Mouse (Mus musculus): ENCODE data around the gene Tomm7. TPM values are rescaled to one million over a fixed set of nuclear protein-coding genes. Genes with fewer than 3 reads are reported as not detected.
A peak's percentile ranks its signal among the peaks of the same experiment; 100 is the strongest.
"Not testable (repeated sequence)": the region's sequence is repeated elsewhere in the genome, so short reads cannot be mapped to it uniquely, and the experiment has no call there.

Gene Tomm7
- polyA plus RNA-seq, 1 experiment, result 61.4 TPM

GRCm38 (mm10) chr5:23858643-23859042, 14.7 kb upstream of the Tomm7 start:
- H3K27ac ChIP-seq (ENCODE audit: control insufficient read depth, insufficient read depth, low read depth, low read length, poor library complexity), result no peak overlapping the region
- no peak overlapping the region for H3K4me3 ChIP-seq (replicated peaks; ENCODE audit: control insufficient read depth, low read depth, low read length)
- no peaks in the 10 kb centered on the region for H3K4me1 ChIP-seq (ENCODE audit: control insufficient read depth, insufficient read depth, low read length)
- TF ChIP-seq CTCF (IDR thresholded peaks at IDR 0.05; ENCODE audit: control insufficient read depth, insufficient read depth, low read length) (peak; percentile 36; the same call in 1 of the 2 replicates), POLR2A (IDR thresholded peaks at IDR 0.05; ENCODE audit: borderline replicate concordance, control insufficient read depth, low read depth, low read length) (no peak)
- WGBS, result 81% methylated on average over 7 of the region's 7 CpGs

DNA sequence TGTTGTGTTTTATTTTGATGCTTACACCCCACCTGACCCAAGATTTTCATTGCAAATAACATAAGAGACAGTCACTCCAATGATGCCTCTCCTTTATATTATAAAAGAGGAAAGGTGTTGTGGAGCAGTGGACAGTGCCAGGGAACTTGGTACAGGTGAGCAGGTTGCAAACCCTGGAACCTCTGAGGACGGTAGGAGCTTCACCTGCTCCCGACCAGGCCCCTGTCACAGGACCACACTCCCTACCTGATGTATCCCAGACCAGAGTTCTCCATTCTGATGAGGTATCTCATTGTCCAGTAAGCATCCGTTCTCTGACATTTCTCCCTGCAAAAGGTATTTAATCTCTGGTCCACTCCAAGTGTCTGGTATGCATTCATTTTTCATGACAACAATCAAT, 14.0 kb upstream of the Tomm7 start:
- H3K27ac ChIP-seq (ENCODE audit: control insufficient read depth, insufficient read depth, low read depth, low read length, poor library complexity), result no peak overlapping the region
- 80% methylated on average over 3 of the region's 3 CpGs for WGBS
- H3K4me3 ChIP-seq (replicated peaks; ENCODE audit: control insufficient read depth, low read depth, low read length), result no peak overlapping the region
- H3K4me1 ChIP-seq (ENCODE audit: control insufficient read depth, insufficient read depth, low read length), result no peaks in the 10 kb centered on the region
- TF ChIP-seq CTCF (IDR thresholded peaks at IDR 0.05; ENCODE audit: control insufficient read depth, insufficient read depth, low read length) (no peak), POLR2A (IDR thresholded peaks at IDR 0.05; ENCODE audit: borderline replicate concordance, control insufficient read depth, low read depth, low read length) (no peak)

GRCm38 (mm10) chr5:23857189-23857588, 13.2 kb upstream of the Tomm7 start:
- TF ChIP-seq CTCF (IDR thresholded peaks at IDR 0.05; ENCODE audit: control insufficient read depth, insufficient read depth, low read length), result no peak
- no peak for TF ChIP-seq POLR2A (IDR thresholded peaks at IDR 0.05; ENCODE audit: borderline replicate concordance, control insufficient read depth, low read depth, low read length)
- Histone ChIP-seq H3K27ac (ENCODE audit: control insufficient read depth, insufficient read depth, low read depth, low read length, poor library complexity) (no peak overlapping the region), H3K4me1 (ENCODE audit: control insufficient read depth, insufficient read depth, low read length) (no peaks in the 10 kb centered on the region), H3K4me3 (replicated peaks; ENCODE audit: control insufficient read depth, low read depth, low read length) (no peak overlapping the region)

GRCm38 (mm10) chr5:23856164-23856563, 12.2 kb upstream of the Tomm7 start:
- no peaks in the 10 kb centered on the region for H3K4me1 ChIP-seq (ENCODE audit: control insufficient read depth, insufficient read depth, low read length)
- no peak for TF ChIP-seq CTCF (IDR thresholded peaks at IDR 0.05; ENCODE audit: control insufficient read depth, insufficient read depth, low read length)
- no peak for TF ChIP-seq POLR2A (IDR thresholded peaks at IDR 0.05; ENCODE audit: borderline replicate concordance, control insufficient read depth, low read depth, low read length)
- H3K4me3 ChIP-seq (replicated peaks; ENCODE audit: control insufficient read depth, low read depth, low read length), result no peak overlapping the region
- WGBS, result 91% methylated on average over 1 of the region's 1 CpGs
- H3K27ac ChIP-seq (ENCODE audit: control insufficient read depth, insufficient read depth, low read depth, low read length, poor library complexity), result no peak overlapping the region

DNA sequence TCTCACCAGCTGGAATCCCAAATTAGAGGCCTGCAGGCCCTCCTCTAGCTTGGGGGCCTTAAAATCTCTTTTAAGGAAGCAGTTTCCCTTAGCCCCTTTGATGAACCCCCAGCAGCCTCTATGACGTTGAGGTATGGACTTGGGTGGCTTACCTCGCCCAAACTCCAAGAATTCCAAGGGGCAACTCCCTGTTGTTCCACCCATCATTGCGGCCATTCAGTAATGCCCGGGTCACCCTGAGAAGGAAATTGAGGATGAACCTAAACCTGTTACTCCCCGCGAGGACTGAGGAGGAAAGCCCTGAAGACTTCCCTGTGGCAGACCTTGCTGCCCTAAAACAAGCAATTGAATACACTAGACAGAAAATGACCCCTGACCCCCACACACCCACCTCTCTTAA, 11.5 kb upstream of the Tomm7 start:
- WGBS, result 82% methylated on average over 6 of the region's 6 CpGs
- Histone ChIP-seq H3K27ac (ENCODE audit: control insufficient read depth, insufficient read depth, low read depth, low read length, poor library complexity) (no peak overlapping the region), H3K4me3 (replicated peaks; ENCODE audit: control insufficient read depth, low read depth, low read length) (no peak overlapping the region), H3K4me1 (ENCODE audit: control insufficient read depth, insufficient read depth, low read length) (no peaks in the 10 kb centered on the region)
- TF ChIP-seq POLR2A (IDR thresholded peaks at IDR 0.05; ENCODE audit: borderline replicate concordance, control insufficient read depth, low read depth, low read length) (no peak), CTCF (IDR thresholded peaks at IDR 0.05; ENCODE audit: control insufficient read depth, insufficient read depth, low read length) (no peak)

DNA sequence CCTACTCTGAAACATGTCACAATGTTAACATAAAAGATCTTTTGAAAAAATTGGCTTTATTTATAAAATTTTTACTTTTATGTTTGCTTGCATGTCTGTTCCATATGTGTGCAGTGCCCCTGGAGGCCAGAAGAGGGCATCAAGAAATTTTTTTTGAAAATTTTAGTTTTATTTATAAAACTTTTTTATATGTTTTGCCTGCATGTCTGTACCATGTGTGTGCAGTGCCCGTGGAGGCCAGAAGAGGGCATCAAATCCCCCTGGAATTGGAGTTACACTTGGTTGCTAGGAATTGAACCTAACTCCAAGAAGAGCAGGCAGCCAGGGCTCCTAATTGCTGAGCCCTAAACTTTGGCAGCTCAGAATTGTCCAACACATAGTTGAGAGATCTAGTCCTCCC, 9.0 kb upstream of the Tomm7 start:
- H3K4me3 ChIP-seq (replicated peaks; ENCODE audit: control insufficient read depth, low read depth, low read length); H3K4me1 ChIP-seq (ENCODE audit: control insufficient read depth, insufficient read depth, low read length); H3K27ac ChIP-seq (ENCODE audit: control insufficient read depth, insufficient read depth, low read depth, low read length, poor library complexity): not testable (repeated sequence)
- 64% methylated on average over 1 of the region's 1 CpGs for WGBS

DNA sequence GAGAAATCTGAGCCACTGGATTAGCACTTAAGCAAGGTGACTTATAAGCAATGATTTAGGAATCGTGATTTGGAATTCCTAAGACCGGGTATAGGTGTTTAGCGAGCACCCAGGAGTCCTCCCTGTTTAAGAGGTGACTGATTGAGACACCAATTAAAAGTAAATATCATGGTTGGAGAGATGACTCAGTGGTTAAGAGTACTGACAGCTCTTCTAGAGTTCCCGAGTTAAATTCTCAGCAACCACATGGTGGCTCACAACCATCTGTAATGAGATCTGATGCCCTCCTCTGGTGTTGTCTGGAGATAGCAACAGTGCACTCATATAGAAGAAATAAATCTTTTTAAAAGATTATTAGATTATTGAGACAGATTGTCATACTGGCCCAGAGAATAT, 7.2 kb upstream of the Tomm7 start:
- H3K4me1 ChIP-seq (ENCODE audit: control insufficient read depth, insufficient read depth, low read length); H3K27ac ChIP-seq (ENCODE audit: control insufficient read depth, insufficient read depth, low read depth, low read length, poor library complexity): not testable (repeated sequence)
- WGBS, result 6% methylated on average over 4 of the region's 4 CpGs
- H3K4me3 ChIP-seq (replicated peaks; ENCODE audit: control insufficient read depth, low read depth, low read length), result peak overlapping the region; percentile 81

DNA sequence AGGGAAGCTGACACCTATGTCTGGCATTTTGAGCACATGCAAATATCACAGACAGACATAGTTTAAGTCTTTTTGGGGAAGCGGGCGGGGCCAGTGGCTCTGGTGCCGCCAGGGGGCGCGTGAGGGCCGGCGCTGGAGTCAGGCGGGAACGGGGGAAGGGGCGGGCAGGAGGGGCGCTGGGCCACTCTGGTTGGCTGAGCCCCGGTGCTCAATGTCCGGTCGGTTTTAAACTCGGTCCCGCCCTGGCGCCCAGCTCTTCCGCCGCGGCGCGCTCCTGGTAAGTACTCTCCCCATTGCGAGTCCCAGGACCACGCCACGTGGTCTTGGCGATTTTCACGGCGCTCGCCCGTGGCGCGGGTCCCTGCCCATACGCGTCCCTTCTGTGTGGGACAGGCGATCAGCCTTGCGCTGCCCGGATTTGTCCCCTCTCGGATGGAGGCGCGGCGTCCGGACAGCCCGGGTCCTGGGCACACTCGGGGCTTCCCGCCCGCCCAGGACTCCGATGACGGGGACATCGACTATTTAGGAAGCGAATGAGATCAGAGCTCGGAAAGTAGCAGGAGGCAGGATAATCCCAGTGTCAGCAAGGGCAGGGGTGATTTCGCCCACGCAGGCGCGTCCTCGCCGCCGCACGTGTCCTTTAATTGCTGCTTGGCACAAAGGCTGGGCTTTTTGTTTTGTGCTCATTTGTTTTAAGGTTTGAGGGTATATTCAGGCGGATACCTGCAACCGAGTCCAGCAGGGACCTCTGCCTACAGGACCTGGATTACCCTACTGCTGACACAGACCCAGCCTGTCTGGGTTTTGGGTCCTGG, 6.6 kb upstream of the Tomm7 start:
- TF ChIP-seq POLR2A (IDR thresholded peaks at IDR 0.05; ENCODE audit: borderline replicate concordance, control insufficient read depth, low read depth, low read length) (peak; percentile 83; the same call in 1 of the 2 replicates), CTCF (IDR thresholded peaks at IDR 0.05; ENCODE audit: control insufficient read depth, insufficient read depth, low read length) (peak; percentile 64)
- WGBS, result under 1% methylated on average over 61 of the region's 61 CpGs
- peak overlapping the region; percentile 56 for H3K27ac ChIP-seq (ENCODE audit: control insufficient read depth, insufficient read depth, low read depth, low read length, poor library complexity)
- H3K4me1 ChIP-seq (ENCODE audit: control insufficient read depth, insufficient read depth, low read length), result no peaks in the 10 kb centered on the region
- peak overlapping the region; percentile 81 for H3K4me3 ChIP-seq (replicated peaks; ENCODE audit: control insufficient read depth, low read depth, low read length)

GRCm38 (mm10) chr5:23845141-23845540, 1.2 kb upstream of the Tomm7 start:
- Histone ChIP-seq H3K4me1 (ENCODE audit: control insufficient read depth, insufficient read depth, low read length) (no peaks in the 10 kb centered on the region; the same call in 1 of the 2 replicates), H3K4me3 (replicated peaks; ENCODE audit: control insufficient read depth, low read depth, low read length) (no peak overlapping the region), H3K27ac (ENCODE audit: control insufficient read depth, insufficient read depth, low read depth, low read length, poor library complexity) (no peak overlapping the region)
- 84% methylated on average over 3 of the region's 3 CpGs for WGBS
- TF ChIP-seq POLR2A (IDR thresholded peaks at IDR 0.05; ENCODE audit: borderline replicate concordance, control insufficient read depth, low read depth, low read length) (no peak), CTCF (IDR thresholded peaks at IDR 0.05; ENCODE audit: control insufficient read depth, insufficient read depth, low read length) (no peak)
